ENCODE assay signal across 12 mouse cellular contexts in the genomic region with DNA sequence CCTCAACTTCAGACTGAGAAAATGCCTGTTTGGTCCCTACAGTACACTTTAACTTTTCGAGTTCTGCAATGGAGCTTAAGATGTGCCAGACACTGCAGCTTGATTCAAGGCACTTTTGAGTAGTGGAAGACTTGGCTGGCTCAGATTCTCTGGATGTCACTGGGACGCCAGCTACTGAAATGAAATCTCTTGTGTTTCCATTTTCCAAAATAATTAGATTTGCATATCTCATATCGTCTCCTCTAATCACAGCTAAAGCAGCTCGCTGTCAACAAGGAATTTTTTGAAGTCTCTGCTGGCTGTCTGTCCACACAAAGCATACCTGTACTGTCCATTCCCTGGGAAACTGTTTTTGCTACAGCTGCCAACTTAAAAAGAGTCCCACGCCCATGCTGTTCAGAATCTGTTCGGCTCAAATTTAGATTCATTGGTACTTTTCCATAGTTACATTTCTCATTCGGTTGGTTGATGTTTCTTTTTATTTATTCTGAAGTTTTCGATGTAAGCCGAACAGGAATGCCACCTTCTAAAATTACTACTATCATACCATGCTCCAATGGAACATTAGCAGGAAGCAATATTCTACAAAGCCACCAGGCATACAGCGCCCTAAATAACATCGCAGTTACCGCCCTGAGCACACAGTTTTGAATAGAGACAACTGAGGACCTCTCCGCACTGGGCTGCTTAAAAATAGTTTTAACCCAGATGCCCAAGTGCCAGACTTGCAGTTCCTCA. TPM values are rescaled to one million over a fixed set of nuclear protein-coding genes. Genes with fewer than 3 reads are reported as not detected.
DNase-seq lines count a peak whose midpoint lies in the region; ATAC-seq and TF ChIP-seq lines count a peak whose summit lies in the region.
"Had no signal": no experiment of that assay in that cellular context is flagged by ENCODE, and none has a peak within 500 bp of the region (broad histone marks: within the 10 kb centered on the region; RNA-seq: fewer than 3 reads in every experiment).

No protein-coding gene starts in this region.

- WGBS in limb, embryonic 14.5 days, result 70% methylated on average over 13 of the region's 13 CpGs

- H3K4me1 ChIP-seq in limb, embryonic 14.5 days (ENCODE audit: control insufficient read depth, insufficient read depth, low read length), result peaks cover 13% of the 10 kb centered on the region
- H3K4me1 ChIP-seq: forebrain, embryonic 12.5 days had no signal

- peak; percentile 83 for ATAC-seq in frontal cortex, adult (ENCODE audit: low TSS enrichment)
- ATAC-seq in limb, embryonic 14.5 days (ENCODE audit: low FRiP score, low read depth), result no peak

- no peak for DNase-seq in frontal cortex, postnatal 10 days (ENCODE audit: low spot score in 2 of 2)
- DNase-seq in left cerebral cortex, postnatal 14 days (ENCODE audit: low spot score in 2 of 2), result peak; percentile 22 to 34
- DNase-seq in left cerebral cortex, adult 2 months (ENCODE audit: extremely low spot score in 1 of 2, low spot score in 2 of 2), result no peak
- DNase-seq in brain, embryonic 18.5 days (ENCODE audit: low read depth, low spot score), result peak; percentile 30
- no peak for DNase-seq in limb, embryonic 14.5 days (ENCODE audit: low spot score)
- no peak for DNase-seq in yolk sac, embryonic 10.5 days (ENCODE audit: low spot score)
- no peak for DNase-seq in kidney, postnatal 10 days
- DNase-seq: cerebellum, adult 9-11 months; spleen, adult 18-20 months had no signal

- intact Hi-C loops in left cerebral cortex, postnatal 14 days (cut with DNase I), result no loop called here
- intact Hi-C loops in left cerebral cortex, adult 2 months (cut with DNase I), result loop anchor here (2.0 kb wide), 1 partner anchor 61 kb away; no protein-coding TSS in a partner anchor

- no peak for TF ChIP-seq POLR2A in limb, embryonic 14.5 days (IDR thresholded peaks at IDR 0.05; ENCODE audit: borderline replicate concordance, extremely low read depth, insufficient read depth, insufficient read length)

- H3K4me3 ChIP-seq in left cerebral cortex, adult 2 months, result no peak overlapping the region
- no peak overlapping the region for H3K4me3 ChIP-seq in limb, embryonic 14.5 days (replicated peaks; ENCODE audit: low read length)
- H3K4me3 ChIP-seq: forebrain, embryonic 12.5 days; heart, embryonic 12.5 days had no signal

- no peak overlapping the region for H3K4me2 ChIP-seq in limb, embryonic 14.5 days (replicated peaks; ENCODE audit: low read depth, low read length, severe bottlenecking)
- H3K4me2 ChIP-seq: forebrain, embryonic 12.5 days; heart, embryonic 12.5 days had no signal

- no peaks in the 10 kb centered on the region for H3K9me3 ChIP-seq in limb, embryonic 14.5 days (ENCODE audit: control insufficient read depth, low read length)
- H3K9me3 ChIP-seq: forebrain, embryonic 12.5 days; heart, embryonic 12.5 days had no signal

- H3K27me3 ChIP-seq in limb, embryonic 14.5 days (ENCODE audit: control insufficient read depth, insufficient read depth, low read length), result no peaks in the 10 kb centered on the region
- H3K27me3 ChIP-seq: forebrain, embryonic 12.5 days; heart, embryonic 12.5 days had no signal

- no peak; the same call in 1 of the 2 replicates for TF ChIP-seq CTCF in left cerebral cortex, adult 2 months (IDR thresholded peaks at IDR 0.05)

- H3K27ac ChIP-seq in left cerebral cortex, adult 2 months, result no peak overlapping the region
- H3K27ac ChIP-seq in limb, embryonic 14.5 days (replicated peaks; ENCODE audit: low read depth, low read length), result 0 out of 2 replicates have a peak overlapping the region, but pooled peaks have one; percentile 26
- H3K27ac ChIP-seq: forebrain, embryonic 12.5 days had no signal

- H3K36me3 ChIP-seq in limb, embryonic 14.5 days (ENCODE audit: control insufficient read depth, insufficient read depth, low read length), result no peaks in the 10 kb centered on the region
- H3K36me3 ChIP-seq: forebrain, embryonic 12.5 days; heart, embryonic 12.5 days had no signal

- no peak overlapping the region for H3K9ac ChIP-seq in limb, embryonic 14.5 days (ENCODE audit: low read depth, low read length, severe bottlenecking)
- H3K9ac ChIP-seq: forebrain, embryonic 12.5 days; heart, embryonic 12.5 days had no signal

RNA-seq across cellular contexts. Expression of a gene that starts 28.4 kb away (rescaled TPM):
- 10 to 100 TPM; 63.8 to 68.3 TPM for total RNA-seq in left cerebral cortex, postnatal 14 days (2021)
- 10 to 100 TPM; 61.5 to 63.3 TPM for total RNA-seq in left cerebral cortex, adult 2 months (2021)
- polyA plus RNA-seq in limb, embryonic 14.5 days (2012; rRNA removed), result 20.6 and 26.0 TPM in 2 replicates
- polyA plus RNA-seq in limb, embryonic 14.5 days (2014; fragmentation: Nextera tagmentation; extraction: Ambion mirVana), result 32.8 and 38.0 TPM in 2 replicates

Comparison
In these comparisons a context has a peak if more than half of its experiments do, and no peak if none do; other contexts are left out.
1. DNase-seq: peak in left cerebral cortex, postnatal 14 days (2 of 2) and brain, embryonic 18.5 days (single experiment); none in frontal cortex, postnatal 10 days (0 of 2), left cerebral cortex, adult 2 months (0 of 2), limb, embryonic 14.5 days (single experiment), yolk sac, embryonic 10.5 days (single experiment) and kidney, postnatal 10 days (single experiment).